Mouse (Mus musculus) heart, postnatal 36 days (tissue): ENCODE results near the gene Slc5a5. TPM values are rescaled to one million over a fixed set of nuclear protein-coding genes. Genes with fewer than 3 reads are reported as not detected.

Experiments used
- DNase-seq, 2 experiments: peaks; one replicate each; pipeline ENCODE4 v3.0.0; 2021 to 2022
- intact Hi-C: fragments of 180-260 bp; cut with DNase I; formaldehyde crosslinking; loops from one replicate; pipeline ENCODE4 v1.15.1; 2025
- total RNA-seq, 2 experiments: library from RNA; stranded (reverse); gene quantifications; 2 replicates each; pipeline ENCODE4 v1.2.3; 2021

Gene Slc5a5
- total RNA-seq, 2 experiments from 2014 or later = not detected

DNA sequence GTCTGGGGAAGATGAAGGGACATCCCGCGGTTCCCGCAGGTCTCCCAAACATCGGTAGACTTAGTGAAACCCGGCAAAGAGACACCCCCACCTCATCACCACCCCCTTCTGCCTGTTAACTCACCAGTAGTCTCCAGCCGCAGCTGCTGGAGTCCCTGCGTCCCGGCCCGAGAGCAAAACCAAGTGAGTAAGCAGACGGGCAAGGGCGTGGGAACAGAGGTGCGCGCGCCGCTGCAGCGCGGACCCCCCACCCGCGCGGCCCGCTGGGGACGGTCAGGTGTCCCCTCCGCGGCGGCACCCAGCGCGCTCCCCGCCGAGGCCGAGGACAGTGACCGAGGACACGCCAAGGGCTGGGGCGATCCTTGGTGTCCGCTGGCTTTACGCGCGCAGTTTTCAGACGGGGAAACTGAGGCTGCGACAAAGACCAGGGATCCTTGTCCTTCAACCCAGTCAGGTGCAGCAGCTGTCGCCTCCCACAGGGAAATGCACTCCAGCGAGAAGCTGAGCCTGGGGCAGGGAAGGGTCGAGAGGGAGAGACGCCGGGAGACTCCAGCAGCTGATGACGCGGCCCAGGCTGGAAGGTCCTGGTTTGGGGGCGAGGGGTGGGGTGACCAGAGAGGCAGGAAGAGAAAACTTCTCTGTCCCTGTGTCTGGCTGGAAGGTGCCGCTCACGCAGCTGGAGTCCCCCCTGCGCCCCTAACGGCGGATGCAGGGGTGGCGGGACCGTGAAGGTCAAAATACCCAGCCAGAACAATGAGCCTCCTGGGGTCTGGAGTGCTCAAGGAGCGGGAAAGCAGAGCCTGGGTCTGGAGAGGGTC is 29.5 kb downstream of the Slc5a5 start, which contains the start of gene Kcnn1:
Kcnn1 (minus strand) TSS at position 435 of the 818 bp plus-strand sequence.
- no peak for DNase-seq
- intact Hi-C loops = no loop called here

DNA sequence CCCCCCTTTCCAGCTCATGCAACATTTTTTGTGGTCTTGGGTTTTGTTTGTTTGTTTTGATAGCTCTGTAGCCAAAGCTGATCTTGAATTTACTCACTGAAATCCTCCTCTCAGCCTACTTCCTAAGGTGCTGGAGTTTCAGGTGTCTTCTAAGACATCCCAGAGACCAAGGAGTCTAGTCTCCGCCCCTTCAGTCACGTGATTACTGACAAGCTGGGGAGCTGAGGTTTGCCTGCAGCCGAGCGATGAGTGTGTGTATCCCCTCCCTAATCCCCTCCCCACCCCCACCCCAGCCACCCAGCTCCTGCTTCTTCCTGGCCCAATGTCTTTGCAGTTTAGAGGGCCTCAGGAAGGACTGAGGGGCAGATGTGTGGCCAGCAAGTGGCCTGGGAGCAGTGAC is 35.0 kb downstream of the Slc5a5 start:
- intact Hi-C loops = no loop called here
- no peak for DNase-seq

DNA sequence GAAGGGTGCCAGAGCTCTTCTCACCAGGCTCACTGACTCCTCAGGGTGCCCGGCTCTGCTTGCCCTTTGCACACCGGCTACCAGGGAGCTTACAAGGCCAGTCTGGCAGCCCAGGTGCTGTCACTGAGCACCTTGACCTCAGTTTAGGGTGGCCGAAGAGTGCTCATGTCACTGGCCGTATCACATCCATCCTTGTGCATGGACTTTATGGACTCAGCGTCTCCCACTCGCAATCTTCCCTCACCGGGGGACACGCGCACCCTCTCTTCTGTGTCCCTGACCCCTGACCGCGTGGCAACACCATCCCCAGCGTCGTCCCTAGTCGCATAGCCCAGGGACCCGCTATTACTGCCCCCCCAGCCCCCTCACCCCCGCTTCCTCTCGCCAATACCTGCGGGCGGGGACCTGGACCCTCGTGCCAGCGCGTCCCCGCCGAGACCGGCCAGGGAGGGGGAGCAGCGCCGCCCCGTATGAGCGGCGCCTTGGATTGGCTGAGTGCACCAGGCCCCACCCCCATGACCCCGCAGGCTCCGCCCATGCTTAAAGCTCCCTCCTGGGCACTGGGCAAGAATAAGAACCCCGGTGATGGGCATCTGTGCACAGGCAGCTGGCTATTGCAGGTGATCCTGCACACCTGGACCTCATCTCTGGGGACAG is 35.9 kb downstream of the Slc5a5 start:
- intact Hi-C loops = no loop called here
- DNase-seq = peak; percentile 62 to 75

DNA sequence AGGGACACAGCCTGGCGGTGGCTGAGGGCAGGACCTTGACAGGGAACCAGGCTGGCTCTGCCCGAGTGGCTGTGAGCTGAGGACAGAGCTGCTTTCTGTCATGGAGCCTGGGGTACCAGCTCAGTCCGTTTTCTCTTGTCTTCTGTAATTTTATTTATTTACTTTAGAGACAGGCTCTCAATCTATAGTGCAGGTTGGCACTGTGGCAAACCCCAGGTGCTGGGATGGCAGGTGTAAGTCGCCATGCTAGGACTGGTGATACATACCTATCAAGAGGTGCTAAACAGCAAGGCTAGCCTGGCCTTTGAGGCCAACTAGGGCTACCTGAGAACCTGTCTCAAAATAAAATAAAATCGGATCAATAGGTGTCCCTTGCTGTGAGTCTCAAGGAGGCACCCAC is 36.5 kb downstream of the Slc5a5 start:
- intact Hi-C loops = no loop called here

DNA sequence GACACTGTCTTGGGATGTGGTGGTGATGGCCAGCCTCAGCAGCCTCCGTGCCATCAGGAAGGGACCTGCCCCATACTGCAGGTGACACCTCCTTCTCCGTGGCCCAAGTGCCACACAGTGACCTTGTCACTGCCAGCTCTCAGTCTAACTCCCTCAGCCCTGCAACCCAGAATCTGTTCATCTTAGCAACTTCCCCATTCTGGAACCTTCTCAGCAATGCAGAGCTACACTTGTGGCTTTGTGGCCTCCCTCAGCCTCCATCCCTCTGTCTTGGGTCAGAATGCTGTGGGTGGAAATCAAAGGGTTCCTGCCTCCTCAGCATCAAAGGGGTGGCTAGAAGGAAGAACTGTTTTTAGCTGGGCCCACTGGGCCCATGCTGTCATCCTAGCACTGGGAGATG is 38.7 kb downstream of the Slc5a5 start:
- no peak for DNase-seq
- intact Hi-C loops = no loop called here

More for the DNA sequence above, 36.5 kb downstream of the Slc5a5 start:
- DNase-seq = no peak

DNA sequence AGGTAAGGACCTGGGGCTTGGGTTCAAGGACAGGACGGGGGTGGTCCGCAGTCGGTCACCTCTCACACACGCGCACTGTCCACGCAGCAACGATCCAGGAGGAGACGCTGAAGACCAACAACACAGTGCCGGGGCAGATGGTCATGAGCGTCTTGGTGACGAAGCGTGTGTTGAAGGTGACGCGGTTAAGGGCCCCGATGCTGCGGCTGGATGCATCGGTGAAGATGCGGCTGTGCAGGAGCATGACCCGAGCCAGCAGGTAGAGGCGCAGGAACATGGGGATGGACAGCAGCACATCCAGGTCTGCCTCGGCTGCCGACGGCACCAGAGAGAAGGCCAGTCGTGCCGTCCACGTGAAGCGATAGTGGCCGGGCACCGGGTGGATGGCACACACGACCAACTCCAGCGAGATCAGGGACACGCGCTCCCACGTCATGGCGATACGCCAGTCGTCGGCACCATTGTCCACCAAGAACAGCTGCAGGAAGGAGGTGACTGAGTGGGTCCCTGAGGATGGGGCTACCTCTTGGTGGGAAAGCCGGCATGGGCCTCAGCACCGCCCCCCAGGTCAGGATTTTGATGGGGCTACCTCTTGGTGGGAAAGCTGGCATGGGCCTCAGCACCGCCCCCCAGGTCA is 39.8 kb downstream of the Slc5a5 start:
- intact Hi-C loops = no loop called here
- DNase-seq = no peak

DNA sequence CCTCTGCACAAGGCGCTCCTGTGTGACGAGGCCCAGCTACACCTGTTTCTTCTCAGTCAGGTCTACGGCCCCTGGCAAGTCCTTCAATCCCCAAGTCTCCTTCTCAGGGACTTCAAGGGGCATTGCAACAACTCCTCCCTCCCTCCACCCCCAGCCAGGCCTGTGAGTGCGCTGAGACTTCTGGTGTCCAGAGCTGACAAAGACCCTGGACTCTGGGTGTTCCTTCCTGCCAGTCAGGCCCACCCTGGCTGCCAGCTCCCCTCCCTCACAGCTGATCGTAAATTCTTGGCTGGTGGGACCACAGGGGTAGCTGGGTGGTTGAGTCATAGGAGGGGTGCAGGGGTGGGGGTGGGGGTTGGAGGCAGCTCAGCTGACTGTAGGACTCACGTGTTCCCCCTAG is 40.7 kb downstream of the Slc5a5 start:
- DNase-seq = no peak
- intact Hi-C loops = no loop called here

DNA sequence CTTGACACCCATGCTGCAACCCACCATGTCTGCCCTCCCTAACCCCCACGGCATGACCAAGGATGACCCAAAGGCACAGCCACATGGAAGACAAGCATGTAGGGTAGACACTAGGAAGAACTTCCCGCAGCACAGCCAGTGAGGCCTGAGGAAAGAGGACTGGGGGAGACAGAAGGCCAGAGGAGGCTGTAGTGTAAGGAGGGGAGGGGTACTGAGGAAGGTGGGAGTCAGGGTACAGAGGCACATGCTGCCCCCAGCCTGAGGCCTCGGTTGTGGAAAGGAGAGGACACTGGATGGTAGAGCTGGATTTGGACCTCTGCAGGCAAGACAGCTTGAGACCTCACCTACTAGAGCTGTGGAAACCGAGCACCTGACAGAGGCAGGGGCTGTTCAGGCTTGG is 41.6 kb downstream of the Slc5a5 start:
- intact Hi-C loops = no loop called here

DNA sequence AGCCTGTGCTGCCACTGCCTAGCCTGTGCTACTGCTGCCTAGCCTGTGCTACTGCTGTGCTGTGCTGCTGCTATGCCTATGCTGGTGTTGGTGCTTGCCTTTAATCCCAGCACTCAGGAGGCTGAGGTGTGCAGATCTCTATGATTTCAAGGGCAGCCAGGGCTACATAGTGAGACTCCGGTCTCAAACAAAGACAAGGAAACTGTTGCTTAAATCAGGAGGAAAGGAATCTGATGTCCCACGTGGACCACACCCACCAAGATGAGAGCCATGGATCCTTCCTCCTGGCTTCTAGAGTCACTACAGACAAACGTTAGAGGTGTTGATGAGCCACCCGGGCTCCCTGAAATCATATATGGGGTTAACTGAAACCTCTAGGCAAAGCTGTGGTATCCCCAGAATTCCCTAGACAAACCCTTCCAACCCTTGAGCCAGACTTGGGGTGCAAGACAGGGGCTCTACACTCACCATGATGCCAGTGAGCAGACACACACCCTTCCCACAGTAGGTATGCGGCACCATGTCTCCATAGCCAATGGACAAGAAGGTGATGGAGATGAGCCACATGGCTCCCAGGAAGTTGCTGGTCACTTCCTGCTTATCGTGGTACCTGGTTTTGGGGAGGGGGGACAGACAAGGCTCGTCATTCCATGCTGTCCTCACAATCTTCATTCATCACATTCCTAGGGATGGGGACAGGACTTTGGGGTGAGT is 42.3 kb downstream of the Slc5a5 start:
- no peak for DNase-seq
- intact Hi-C loops = no loop called here

More for the DNA sequence above, 41.6 kb downstream of the Slc5a5 start:
- no peak for DNase-seq

DNA sequence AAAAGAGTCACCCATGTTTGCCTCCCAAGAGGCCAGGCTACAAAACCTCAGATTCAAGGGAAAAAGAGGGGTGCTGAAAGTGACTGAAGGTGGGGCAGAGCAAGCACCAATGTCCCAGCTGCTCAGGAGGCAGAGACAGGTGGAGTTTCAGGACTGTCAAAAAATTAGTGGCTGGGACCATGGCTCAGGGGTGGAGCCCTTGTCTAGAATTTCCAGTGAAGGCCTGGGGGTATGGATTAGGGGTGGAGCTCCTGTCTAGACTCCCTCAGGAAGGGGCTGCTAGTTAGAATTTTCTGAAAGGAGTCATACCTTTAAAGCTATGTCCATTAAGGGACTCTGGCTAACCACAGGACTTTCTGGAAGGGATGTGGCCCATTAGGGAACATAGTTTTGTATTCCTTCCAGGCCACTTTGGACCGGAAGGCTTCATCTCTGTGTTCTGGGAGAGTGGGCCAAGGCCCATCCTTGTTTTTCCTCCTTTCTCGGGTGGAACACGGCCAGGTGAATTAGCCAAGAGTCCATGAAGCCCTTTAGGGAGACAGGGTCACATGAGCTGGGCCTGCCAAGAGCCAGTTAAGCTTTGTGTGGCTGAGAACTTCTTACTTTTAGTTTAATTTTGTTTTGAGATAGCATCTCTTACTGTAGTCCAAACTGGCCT is 43.1 kb downstream of the Slc5a5 start:
- DNase-seq = peak; percentile 45 to 62
- intact Hi-C loops = no loop called here

DNA sequence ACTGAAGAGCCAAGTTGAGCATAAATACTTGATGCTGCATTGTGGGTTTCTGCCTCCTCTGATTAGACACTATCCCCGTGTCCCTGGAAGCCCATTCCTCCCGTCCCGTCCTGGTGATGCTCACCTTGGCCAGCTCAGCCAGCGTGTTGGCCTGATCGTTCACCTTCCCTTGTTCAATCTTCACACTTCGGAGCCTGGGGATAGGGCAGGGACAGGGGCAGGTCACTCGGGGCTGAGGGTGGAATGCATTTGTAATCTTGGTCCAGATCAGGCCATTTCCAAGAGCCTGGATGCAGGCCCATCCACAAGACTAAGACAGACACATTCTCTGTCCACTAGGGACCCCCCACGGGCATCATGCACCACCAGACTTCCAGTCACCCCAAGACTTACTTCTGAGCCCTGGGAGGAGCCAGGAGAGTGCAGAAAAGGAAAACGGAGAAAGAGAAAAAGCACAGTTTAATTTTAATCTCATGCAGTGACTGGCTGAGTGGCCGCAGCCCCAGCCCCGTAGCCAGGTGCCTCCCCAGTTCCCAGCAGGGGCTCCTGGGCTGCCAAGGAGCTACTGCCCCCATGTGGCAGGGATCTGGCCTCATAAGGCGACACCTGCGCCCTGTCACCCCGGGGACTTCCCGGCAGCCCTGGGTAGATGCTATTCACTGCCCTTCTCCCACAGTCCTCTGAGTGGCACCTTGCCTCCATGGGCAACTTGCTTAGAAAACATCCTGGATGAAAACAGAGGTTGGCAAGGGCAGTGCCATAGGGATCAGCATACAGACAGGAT is 46.0 kb downstream of the Slc5a5 start:
- DNase-seq = no peak
- intact Hi-C loops = no loop called here

DNA sequence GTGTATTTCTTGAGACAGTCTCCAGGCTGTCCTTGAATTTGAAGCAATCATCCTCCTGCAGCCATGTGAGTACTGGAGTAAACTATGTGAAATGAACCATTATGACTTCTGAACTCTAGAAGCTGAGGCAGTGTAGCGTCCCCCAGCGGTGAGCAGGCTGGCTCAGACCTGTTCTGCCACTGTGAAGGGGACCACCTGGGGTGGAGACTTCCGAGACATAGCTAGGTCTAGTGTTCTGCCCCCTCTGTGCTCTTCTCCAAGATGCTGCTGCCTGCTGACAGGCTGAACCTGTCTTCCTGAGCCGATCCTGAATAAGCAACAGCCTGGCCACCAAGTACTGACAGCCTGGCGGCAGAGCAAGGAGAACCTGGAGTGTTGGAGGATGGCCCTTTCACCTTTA is 47.4 kb downstream of the Slc5a5 start:
- intact Hi-C loops = no loop called here
- DNase-seq = no peak

DNA sequence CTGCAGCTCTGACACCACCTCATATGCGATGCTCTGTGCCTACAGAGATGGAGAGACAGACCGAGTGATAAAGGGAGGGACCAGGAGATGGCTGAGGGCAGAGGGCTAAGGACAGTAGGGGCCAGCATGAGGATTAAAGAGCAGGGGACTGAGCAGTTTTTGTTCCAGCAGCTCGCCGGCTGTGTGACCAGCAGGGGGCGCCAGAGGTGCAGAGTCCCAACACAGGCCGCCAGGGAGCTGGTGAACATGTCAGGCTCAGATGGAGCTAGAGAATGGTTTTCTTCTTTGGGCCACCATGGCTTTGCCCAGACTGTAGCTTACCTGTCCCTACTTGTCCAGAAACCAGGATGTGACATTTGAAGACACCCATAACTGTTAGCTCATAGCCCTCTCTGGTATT is 48.0 kb downstream of the Slc5a5 start:
- intact Hi-C loops = loop anchor here (1.0 to 5.0 kb wide), 3 partner anchors 25 to 126 kb away; partner anchors contain the start of gene Gm3336
- DNase-seq = peak; percentile 89 to 93

DNA sequence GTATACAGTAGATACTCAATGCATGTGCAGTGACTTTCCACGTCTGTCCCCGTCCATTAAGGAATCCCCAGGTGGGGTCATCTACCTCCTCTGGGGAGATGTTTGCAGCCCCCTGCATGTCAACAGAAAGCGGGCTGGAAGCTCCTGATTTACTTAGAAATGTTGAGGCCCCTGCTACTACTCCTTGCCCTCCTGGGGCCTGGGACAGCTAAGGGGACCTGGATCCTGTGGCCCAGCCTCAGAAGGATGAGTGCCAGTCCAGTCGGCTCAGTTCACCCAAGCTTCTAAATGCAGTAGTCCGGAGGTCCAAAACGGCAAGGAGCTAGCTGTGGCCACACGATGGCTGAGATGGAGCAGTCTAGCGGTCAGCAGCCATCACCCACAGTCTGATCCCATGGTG is 48.6 kb downstream of the Slc5a5 start:
- DNase-seq = no peak

DNA sequence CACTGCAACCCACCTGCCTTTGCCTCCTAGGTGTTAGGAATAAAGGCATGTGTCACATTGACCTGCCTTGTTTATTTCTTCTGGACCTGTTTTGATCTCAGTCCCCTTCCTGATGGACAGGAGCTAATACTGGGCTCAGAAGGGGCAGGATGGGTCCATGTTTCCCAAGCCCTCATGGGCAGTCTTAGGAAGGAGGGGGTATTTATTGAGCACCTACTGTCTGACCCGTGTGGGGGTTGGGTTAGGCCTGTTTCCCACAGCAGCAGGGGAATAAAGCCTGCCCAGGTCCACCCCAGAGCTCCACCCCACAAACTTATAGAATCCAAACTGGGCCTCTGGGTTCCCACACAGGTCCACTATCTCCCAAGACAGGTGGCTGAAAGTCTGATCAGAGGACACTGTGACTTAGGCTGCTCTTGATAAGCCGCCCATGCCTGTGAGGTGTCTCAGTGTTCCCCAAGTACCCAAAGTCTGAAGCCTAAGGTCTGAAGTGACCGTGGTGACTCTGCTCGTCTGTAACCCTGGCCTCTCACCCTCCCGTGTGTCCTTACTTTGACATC is 49.3 kb downstream of the Slc5a5 start:
- no peak for DNase-seq
- intact Hi-C loops = loop anchor here (5.0 kb wide), 1 partner anchor 71 kb away; no protein-coding TSS in a partner anchor

More for the DNA sequence above, 48.6 kb downstream of the Slc5a5 start:
- intact Hi-C loops = loop anchor here (1.0 to 5.0 kb wide), 3 partner anchors 25 to 126 kb away; partner anchors contain the start of gene Gm3336

DNA sequence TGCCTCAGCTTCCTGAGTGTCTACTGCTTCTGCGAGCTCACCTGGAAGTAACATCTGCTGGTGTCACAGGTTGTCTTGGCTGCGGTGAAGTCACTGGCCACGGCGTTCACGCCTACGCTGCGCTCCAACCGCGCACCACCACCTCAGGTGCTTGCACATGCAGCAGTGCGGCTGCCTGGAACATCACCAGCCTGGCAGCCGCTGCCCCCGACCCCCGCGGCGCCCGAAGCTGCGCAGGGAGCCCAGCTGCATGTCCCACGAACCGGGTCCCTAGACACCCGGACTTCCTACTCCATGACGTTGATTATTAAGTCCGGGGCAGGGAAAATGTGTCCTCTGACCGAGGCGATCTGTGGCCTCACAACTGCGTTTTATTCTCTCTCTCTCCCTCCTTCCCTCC is 50.1 kb downstream of the Slc5a5 start:
- intact Hi-C loops = loop anchor here (5.0 kb wide), 1 partner anchor 70 kb away; no protein-coding TSS in a partner anchor
- no peak for DNase-seq

DNA sequence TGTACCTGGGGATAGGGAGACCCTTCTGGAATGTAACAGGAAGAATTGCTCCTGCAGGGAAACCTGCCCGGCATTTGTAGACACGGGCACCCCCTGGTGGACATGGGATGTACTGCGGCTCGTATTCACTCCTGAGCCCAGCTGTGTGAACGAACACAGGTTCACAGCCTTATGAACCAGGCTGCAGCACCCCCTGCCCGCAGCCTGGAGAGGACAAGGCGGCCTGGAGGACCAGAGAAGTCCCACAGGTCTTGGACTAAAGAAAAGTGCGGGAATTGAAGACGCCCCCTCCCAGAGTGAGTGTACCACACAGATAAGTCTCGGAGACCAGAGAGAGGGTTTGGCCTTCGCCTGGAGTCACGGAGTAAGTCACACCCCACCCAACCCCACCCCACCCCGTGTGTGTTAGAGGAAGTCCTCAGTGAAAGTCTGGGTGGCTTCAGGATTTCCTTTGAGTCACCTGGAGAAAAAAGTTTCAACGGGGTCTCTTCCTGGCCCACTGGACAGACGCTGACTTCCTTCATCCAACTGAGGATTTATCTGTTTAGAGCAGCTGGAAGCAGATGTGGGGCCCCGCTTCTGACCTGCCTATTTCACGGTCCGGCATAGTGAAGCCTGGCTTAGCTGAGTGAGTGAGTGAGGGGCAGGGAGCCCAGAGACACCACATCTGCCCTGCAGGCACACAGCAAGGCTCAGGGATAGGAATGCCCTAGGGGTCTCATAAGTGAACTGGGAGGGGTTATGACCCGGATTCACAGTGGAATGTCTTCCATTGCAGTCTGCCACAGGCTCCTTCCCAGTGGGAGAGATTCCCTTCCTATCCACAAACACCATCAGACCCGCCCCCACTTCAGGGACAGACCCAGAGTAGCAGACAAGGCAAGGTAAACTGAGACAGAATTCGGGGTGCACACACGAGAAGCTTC is 51.1 kb downstream of the Slc5a5 start:
- intact Hi-C loops = loop anchor here (1.0 to 5.0 kb wide), 3 partner anchors 20 to 121 kb away; no protein-coding TSS in a partner anchor
- peak; percentile 91 to 97 for DNase-seq

DNA sequence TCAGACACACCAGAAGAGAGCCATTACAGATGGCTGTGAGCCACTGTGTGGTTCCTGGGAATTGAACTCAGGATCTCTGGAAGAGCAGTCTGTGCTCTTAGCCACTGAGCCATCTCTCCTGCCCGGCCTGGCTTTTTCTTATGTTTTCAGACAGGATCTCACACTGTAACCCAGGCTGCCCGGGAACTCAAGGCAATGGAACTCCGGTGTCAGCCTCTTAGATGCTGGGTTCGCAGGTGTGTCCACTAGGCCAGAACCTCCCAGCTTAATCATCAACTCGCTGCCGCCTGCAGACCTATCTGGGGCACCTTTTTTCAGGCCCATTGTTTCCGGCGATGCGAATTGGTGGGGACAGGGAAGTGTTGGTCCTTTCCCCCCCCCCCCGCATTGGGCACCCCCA is 52.0 kb downstream of the Slc5a5 start:
- intact Hi-C loops = loop anchor here (5.0 kb wide), 1 partner anchor 68 kb away; no protein-coding TSS in a partner anchor

More for the DNA sequence above, 52.0 kb downstream of the Slc5a5 start:
- DNase-seq = no peak
